Mouse (Mus musculus) lung, adult 2 months (tissue): ENCODE measurements around the gene Peg3.

ENCODE experiments used
- CTCF ChIP-seq: fragments of 200-500 bp; IDR thresholded peaks from 2 replicates; pipeline ENCODE4 v1.5.1; 2011; ENCODE audit warnings: mild to moderate bottlenecking, low read length, control low read depth; ENCODE audit not compliant: insufficient read depth
- POLR2A ChIP-seq: fragments of 200-500 bp; IDR thresholded peaks from 2 replicates; pipeline ENCODE4 v1.6.1; 2011; ENCODE audit warnings: low read depth, mild to moderate bottlenecking, control low read depth, low read length, borderline replicate concordance; ENCODE audit errors: extremely low read depth

DNA sequence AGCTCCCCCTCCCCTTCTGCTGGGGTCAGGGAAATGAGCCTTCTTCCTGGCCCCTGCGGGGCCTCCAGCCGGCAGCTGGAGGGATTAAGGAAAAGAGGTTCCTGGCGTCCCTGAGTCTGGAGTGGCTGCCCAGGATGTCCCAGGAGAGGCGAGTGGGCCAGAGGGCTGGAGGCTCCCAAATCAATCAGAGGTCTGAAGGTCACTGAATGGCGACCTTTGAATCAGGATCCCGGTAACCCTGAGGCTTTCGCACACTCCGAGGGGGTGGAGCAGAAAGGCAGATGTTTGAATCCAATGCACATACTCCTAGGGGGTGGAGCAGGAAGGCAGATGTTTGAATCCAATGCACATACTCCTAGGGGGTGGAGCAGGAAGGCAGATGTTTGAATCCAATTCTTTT lies 40.1 kb upstream of the Peg3 start:
- no peak for TF ChIP-seq POLR2A
- TF ChIP-seq CTCF = no peak
